Mouse (Mus musculus) C2C12 (cell line): ENCODE data around the gene Ccm2l.

Experiments
- CEBPB ChIP-seq: IDR thresholded peaks from one replicate; pipeline ENCODE4 v1.6.1; 2011; ENCODE audit warnings: low read depth, mild to moderate bottlenecking, control low read depth, moderate library complexity
- CTCF ChIP-seq: IDR thresholded peaks from one replicate; pipeline ENCODE4 v1.5.1; 2011; ENCODE audit not compliant: control insufficient read depth, insufficient read depth, insufficient read length
- MAX ChIP-seq: IDR thresholded peaks from one replicate; pipeline ENCODE4 v1.6.1; 2011; ENCODE audit warnings: mild to moderate bottlenecking, control low read depth
- MYOD1 ChIP-seq: IDR thresholded peaks from one replicate; pipeline ENCODE4 v1.6.1; 2011; ENCODE audit warnings: low read depth; ENCODE audit not compliant: control insufficient read depth, insufficient read length
- MYOG ChIP-seq: IDR thresholded peaks from one replicate; pipeline ENCODE4 v1.6.1; 2011; ENCODE audit not compliant: control insufficient read depth, insufficient read length; ENCODE audit errors: extremely low read depth
- USF1 ChIP-seq: IDR thresholded peaks from one replicate; pipeline ENCODE4 v1.6.1; 2011; ENCODE audit warnings: low read depth, mild to moderate bottlenecking, control low read depth, moderate library complexity

GRCm38 (mm10) chr2:153031126-153032082 lies 34.4 kb upstream of the Ccm2l start, which contains the start of gene Xkr7:
- TF ChIP-seq CTCF (no peak), USF1 (no peak), MAX (no peak), MYOG (no peak), MYOD1 (no peak), CEBPB (no peak)
